Mouse (Mus musculus) adrenal gland, postnatal 25 days (tissue): ENCODE measurements around the gene Tbxas1. TPM values are rescaled to one million over a fixed set of nuclear protein-coding genes. Genes with fewer than 3 reads are reported as not detected.

Experiments used
- DNase-seq: peaks from one replicate; pipeline ENCODE4 v3.0.0; 2021; ENCODE audit warnings: mixed read lengths
- total RNA-seq: library from RNA; stranded (reverse); gene quantifications from 2 replicates; pipeline ENCODE4 v1.2.3, GENCODE M21; 2021

The Tbxas1 gene
- total RNA-seq, 1 experiment from 2014 or later = 5.3 TPM

GRCm38 (mm10) chr6:38893615-38894014, 18.4 kb downstream of the Tbxas1 start:
- no peak for DNase-seq

GRCm38 (mm10) chr6:38900073-38900472, 24.9 kb downstream of the Tbxas1 start:
- DNase-seq = no peak

- no peak for DNase-seq
Measured at GRCm38 (mm10) chr6:38900479-38901126, 25.4 kb downstream of the Tbxas1 start.

- no peak for DNase-seq
Measured at GRCm38 (mm10) chr6:38901152-38901551, 25.9 kb downstream of the Tbxas1 start.

- DNase-seq = no peak
Measured at GRCm38 (mm10) chr6:38901636-38902035, 26.4 kb downstream of the Tbxas1 start.

GRCm38 (mm10) chr6:38902820-38903439, 27.7 kb downstream of the Tbxas1 start:
- DNase-seq = no peak

- DNase-seq = peak; percentile 33
Measured at GRCm38 (mm10) chr6:38906005-38906404, 30.8 kb downstream of the Tbxas1 start.

- DNase-seq = no peak
Measured at GRCm38 (mm10) chr6:38908401-38908800, 33.2 kb downstream of the Tbxas1 start.

GRCm38 (mm10) chr6:38910828-38911559, 35.8 kb downstream of the Tbxas1 start:
- peak; percentile 74 for DNase-seq

GRCm38 (mm10) chr6:38912121-38912660, 37.0 kb downstream of the Tbxas1 start:
- no peak for DNase-seq

- no peak for DNase-seq
Measured at GRCm38 (mm10) chr6:38912845-38913244, 37.6 kb downstream of the Tbxas1 start.

GRCm38 (mm10) chr6:38913386-38914042, 38.3 kb downstream of the Tbxas1 start:
- no peak for DNase-seq

GRCm38 (mm10) chr6:38914181-38914580, 39.0 kb downstream of the Tbxas1 start:
- DNase-seq = no peak

GRCm38 (mm10) chr6:38915776-38916175, 40.6 kb downstream of the Tbxas1 start:
- no peak for DNase-seq

GRCm38 (mm10) chr6:38916571-38916970, 41.4 kb downstream of the Tbxas1 start:
- DNase-seq = no peak

- no peak for DNase-seq
Measured at GRCm38 (mm10) chr6:38917415-38917814, 42.2 kb downstream of the Tbxas1 start.

- DNase-seq = no peak
Measured at GRCm38 (mm10) chr6:38918728-38919127, 43.5 kb downstream of the Tbxas1 start.

- DNase-seq = no peak
Measured at GRCm38 (mm10) chr6:38919135-38919740, 44.0 kb downstream of the Tbxas1 start.

- DNase-seq = no peak
Measured at GRCm38 (mm10) chr6:38920141-38920540, 44.9 kb downstream of the Tbxas1 start.

- DNase-seq = no peak
Measured at GRCm38 (mm10) chr6:38921095-38921809, 46.0 kb downstream of the Tbxas1 start.

- DNase-seq = no peak
Measured at GRCm38 (mm10) chr6:38921810-38922116, 46.6 kb downstream of the Tbxas1 start.

- no peak for DNase-seq
Measured at GRCm38 (mm10) chr6:38922517-38922916, 47.3 kb downstream of the Tbxas1 start.
